Mouse (Mus musculus) midbrain, embryonic 11.5 days (tissue): ENCODE data around the gene Olfr432. TPM values are rescaled to one million over a fixed set of nuclear protein-coding genes. Genes with fewer than 3 reads are reported as not detected.
"Not testable (repeated sequence)": the region's sequence is repeated elsewhere in the genome, so short reads cannot be mapped to it uniquely, and the experiment has no call there.

Experiments
- ATAC-seq: fragments of 200-750 bp; cut with Nextera tagmentation; 2 replicates; pipeline ENCODE4 v1.8.0; 2017; ENCODE audit warnings: moderate TSS enrichment, moderate library complexity; ENCODE audit not compliant: low FRiP score
- DNase-seq: peaks from one replicate; pipeline ENCODE4 v3.0.0; 2015; ENCODE audit warnings: low spot score; ENCODE audit errors: missing footprints
- H3K27ac ChIP-seq: fragments of 300-500 bp; sonication (generic); 2 replicates; pipeline ENCODE4 v1.5.1; 2014; ENCODE audit warnings: low read depth, low read length
- H3K27me3 ChIP-seq: fragments of 300-500 bp; sonication (generic); 2 replicates; pipeline ENCODE4 v1.6.1; 2014; ENCODE audit warnings: mild to moderate bottlenecking, low read length, moderate library complexity, mixed read lengths; ENCODE audit not compliant: control insufficient read depth, insufficient read depth
- H3K36me3 ChIP-seq: fragments of 300-500 bp; sonication (generic); 2 replicates; pipeline ENCODE4 v1.6.1; 2014; ENCODE audit warnings: mild to moderate bottlenecking, low read length, moderate library complexity, mixed read lengths; ENCODE audit not compliant: control insufficient read depth, insufficient read depth
- H3K4me1 ChIP-seq: fragments of 300-500 bp; sonication (generic); 2 replicates; pipeline ENCODE4 v1.6.1; 2014; ENCODE audit warnings: low read length; ENCODE audit not compliant: control insufficient read depth, insufficient read depth
- H3K4me2 ChIP-seq: fragments of 300-500 bp; sonication (generic); 2 replicates; pipeline ENCODE4 v1.6.1; 2014; ENCODE audit warnings: mild to moderate bottlenecking, moderate library complexity
- H3K4me3 ChIP-seq: fragments of 300-500 bp; sonication (generic); 2 replicates; pipeline ENCODE4 v1.5.1; 2014; ENCODE audit warnings: low read depth, low read length
- H3K9ac ChIP-seq: fragments of 300-500 bp; sonication (generic); 2 replicates; pipeline ENCODE4 v1.6.1; 2014; ENCODE audit warnings: low read length
- H3K9me3 ChIP-seq: fragments of 300-500 bp; sonication (generic); 2 replicates; pipeline ENCODE4 v1.6.1; 2016; ENCODE audit warnings: low read length; ENCODE audit not compliant: control insufficient read depth
- WGBS: fragments of 180-500 bp; shearing (Covaris S2); extraction: QIAGEN DNeasy Blood & Tissue Kit; methylation state at CpG from one replicate; pipeline ENCODE4 v1.1.7; 2014; 5-methylcytosine and 5-hydroxymethylcytosine counted together
- polyA plus RNA-seq: library from polyadenylated mRNA; unstranded; fragments of >200 nt; fragmentation: Nextera tagmentation; extraction: Ambion mirVana; gene quantifications from 2 replicates; pipeline ENCODE4 v1.2.1, GENCODE M21; 2014

The Olfr432 gene
- not detected in 2 replicates for polyA plus RNA-seq

GRCm38 (mm10) chr1:174048893-174049292, at the start of gene Olfr432:
Olfr432 (plus strand) TSS chr1:174049205.
- no peak within 1 kb of the TSS for H3K4me3 ChIP-seq
- no peaks in the 10 kb centered on the region for H3K36me3 ChIP-seq
- no peak for ATAC-seq
- no peaks in the 10 kb centered on the region for H3K27me3 ChIP-seq
- no peaks in the 10 kb centered on the region for H3K4me1 ChIP-seq
- H3K9ac ChIP-seq = no peak within 1 kb of the TSS
- no peak within 1 kb of the TSS for H3K4me2 ChIP-seq
- no peak for DNase-seq
- no peak within 1 kb of the TSS for H3K27ac ChIP-seq
- 75% methylated on average over 2 of the region's 2 CpGs for WGBS
- no peaks in the 10 kb centered on the region for H3K9me3 ChIP-seq

GRCm38 (mm10) chr1:174004352-174005109, 44.5 kb upstream of the Olfr432 start:
- H3K9ac ChIP-seq, H3K4me2 ChIP-seq, H3K4me1 ChIP-seq, H3K27me3 ChIP-seq, H3K4me3 ChIP-seq, H3K36me3 ChIP-seq, H3K9me3 ChIP-seq, ATAC-seq, H3K27ac ChIP-seq: not testable (repeated sequence)
- peak; percentile 8 for DNase-seq
- WGBS = 83% methylated on average over 2 of the region's 3 CpGs

GRCm38 (mm10) chr1:174007050-174007449, 42.0 kb upstream of the Olfr432 start:
- H3K9ac ChIP-seq, H3K36me3 ChIP-seq, H3K27me3 ChIP-seq, H3K9me3 ChIP-seq, H3K4me1 ChIP-seq, ATAC-seq, H3K4me2 ChIP-seq, DNase-seq, H3K4me3 ChIP-seq, H3K27ac ChIP-seq: not testable (repeated sequence)

- no peak within 1 kb of the TSS for H3K4me3 ChIP-seq
- H3K27me3 ChIP-seq = no peaks in the 10 kb centered on the region
- no peak within 1 kb of the TSS for H3K27ac ChIP-seq
- WGBS = 59% methylated on average over 1 of the region's 1 CpGs
- ATAC-seq (0 out of 2 replicates have a peak, but pooled peaks have one; percentile 22), DNase-seq (no peak)
- H3K9me3 ChIP-seq = no peaks in the 10 kb centered on the region
- H3K4me1 ChIP-seq = no peaks in the 10 kb centered on the region
- H3K4me2 ChIP-seq = no peak within 1 kb of the TSS
- no peaks in the 10 kb centered on the region for H3K36me3 ChIP-seq
- no peak within 1 kb of the TSS for H3K9ac ChIP-seq
These were observed 17.3 kb upstream of the Olfr432 start, which contains the start of gene Ifi205 for GRCm38 (mm10) chr1:174031698-174032097. Ifi205 (minus strand) TSS chr1:174031810.

- Histone ChIP-seq H3K36me3 (no peaks in the 10 kb centered on the region), H3K9ac (no peak overlapping the region), H3K4me1 (no peaks in the 10 kb centered on the region), H3K27me3 (no peaks in the 10 kb centered on the region), H3K4me3 (no peak overlapping the region), H3K27ac (no peak overlapping the region), H3K4me2 (no peak overlapping the region), H3K9me3 (no peaks in the 10 kb centered on the region)
- no peak for DNase-seq
- WGBS = 74% methylated on average over 4 of the region's 4 CpGs
- no peak for ATAC-seq
These were observed 13.2 kb upstream of the Olfr432 start for GRCm38 (mm10) chr1:174035841-174036240.

- no peak overlapping the region for H3K27ac ChIP-seq
- 91% methylated on average over 3 of the region's 3 CpGs for WGBS
- H3K4me3 ChIP-seq = no peak overlapping the region
- no peaks in the 10 kb centered on the region for H3K4me1 ChIP-seq
- H3K9me3 ChIP-seq = no peaks in the 10 kb centered on the region
- no peak for DNase-seq
- H3K4me2 ChIP-seq = no peak overlapping the region
- no peak overlapping the region for H3K9ac ChIP-seq
- H3K27me3 ChIP-seq = no peaks in the 10 kb centered on the region
- no peaks in the 10 kb centered on the region for H3K36me3 ChIP-seq
- ATAC-seq = no peak
These were observed 10.5 kb upstream of the Olfr432 start for GRCm38 (mm10) chr1:174038480-174038879.

GRCm38 (mm10) chr1:174040523-174041177, 8.4 kb upstream of the Olfr432 start, which contains the start of gene Olfr433:
Olfr433 (plus strand) TSS chr1:174040705.
- H3K4me2 ChIP-seq = no peak within 1 kb of the TSS
- H3K4me3 ChIP-seq = no peak within 1 kb of the TSS
- ATAC-seq = no peak
- no peaks in the 10 kb centered on the region for H3K27me3 ChIP-seq
- no peaks in the 10 kb centered on the region for H3K4me1 ChIP-seq
- no peak within 1 kb of the TSS for H3K9ac ChIP-seq
- H3K27ac ChIP-seq = no peak within 1 kb of the TSS
- no peaks in the 10 kb centered on the region for H3K9me3 ChIP-seq
- 89% methylated on average over 7 of the region's 7 CpGs for whole genome bisulfite sequencing
- H3K36me3 ChIP-seq = no peaks in the 10 kb centered on the region
- no peak for DNase-seq

- not testable (repeated sequence) for DNase-seq, H3K9ac ChIP-seq, H3K4me2 ChIP-seq, ATAC-seq, H3K27me3 ChIP-seq, H3K36me3 ChIP-seq, H3K9me3 ChIP-seq, H3K27ac ChIP-seq, H3K4me3 ChIP-seq, H3K4me1 ChIP-seq
- WGBS = 90% methylated on average over 12 of the region's 12 CpGs
These were observed 6.7 kb upstream of the Olfr432 start for GRCm38 (mm10) chr1:174042091-174042884.

GRCm38 (mm10) chr1:174044431-174044830, 4.6 kb upstream of the Olfr432 start:
- Histone ChIP-seq H3K4me2 (no peak overlapping the region), H3K27ac (no peak overlapping the region), H3K4me1 (no peaks in the 10 kb centered on the region), H3K9ac (no peak overlapping the region), H3K27me3 (no peaks in the 10 kb centered on the region), H3K9me3 (no peaks in the 10 kb centered on the region), H3K4me3 (no peak overlapping the region), H3K36me3 (no peaks in the 10 kb centered on the region)
- ATAC-seq (no peak), DNase-seq (no peak)
- 76% methylated on average over 2 of the region's 2 CpGs for WGBS
